Mouse (Mus musculus) cerebellum, postnatal 14 days (tissue): Measurements from ENCODE around the gene B4galt2.

Source experiments
- DNase-seq, 2 experiments: peaks; one replicate each; pipeline ENCODE4 v3.0.0; 2021; ENCODE audit warnings: mixed read lengths in 2 of 2

The B4galt2 gene

DNA sequence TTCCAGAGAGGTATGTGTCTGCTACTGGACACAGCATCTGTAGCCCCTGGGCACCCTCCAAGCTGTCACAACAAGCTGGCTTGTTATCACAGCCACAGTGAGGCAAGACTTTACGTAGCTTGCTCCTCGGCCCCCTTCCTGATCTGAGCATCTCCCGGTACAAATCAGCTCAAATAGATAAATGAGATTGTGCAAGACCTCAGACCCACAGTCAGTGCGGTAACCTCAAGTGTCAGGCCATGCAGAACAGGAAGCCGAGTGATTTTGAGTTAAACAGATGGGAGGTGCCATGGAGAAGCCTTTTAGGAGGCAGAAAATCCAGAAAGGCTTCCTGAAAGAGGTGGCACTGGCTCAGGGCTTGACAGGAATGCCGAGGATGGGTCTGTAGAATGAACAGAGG is 16.3 kb downstream of the B4galt2 start:
- no peak for DNase-seq

DNA sequence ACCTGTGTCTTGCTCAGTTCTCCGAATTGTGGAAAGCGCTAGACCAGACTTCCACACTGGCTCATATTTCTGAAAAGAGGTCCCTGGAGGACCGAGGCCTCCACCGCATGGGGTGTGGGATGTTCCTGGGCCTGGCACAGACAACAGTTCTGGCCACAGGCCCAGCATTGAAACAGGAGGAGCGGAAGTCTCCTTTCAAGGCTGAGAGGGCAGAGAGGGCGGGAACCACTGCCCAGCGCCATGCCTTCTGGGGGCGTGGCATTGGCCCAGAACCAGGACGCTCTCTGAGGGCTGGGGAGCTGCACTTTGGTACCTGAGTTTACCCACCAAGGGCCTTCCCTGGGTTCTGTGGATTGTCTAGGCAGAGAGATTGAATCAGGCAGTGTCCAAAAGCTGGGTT is 17.2 kb downstream of the B4galt2 start:
- peak in 1 of 2 experiments; percentile 59 for DNase-seq

DNA sequence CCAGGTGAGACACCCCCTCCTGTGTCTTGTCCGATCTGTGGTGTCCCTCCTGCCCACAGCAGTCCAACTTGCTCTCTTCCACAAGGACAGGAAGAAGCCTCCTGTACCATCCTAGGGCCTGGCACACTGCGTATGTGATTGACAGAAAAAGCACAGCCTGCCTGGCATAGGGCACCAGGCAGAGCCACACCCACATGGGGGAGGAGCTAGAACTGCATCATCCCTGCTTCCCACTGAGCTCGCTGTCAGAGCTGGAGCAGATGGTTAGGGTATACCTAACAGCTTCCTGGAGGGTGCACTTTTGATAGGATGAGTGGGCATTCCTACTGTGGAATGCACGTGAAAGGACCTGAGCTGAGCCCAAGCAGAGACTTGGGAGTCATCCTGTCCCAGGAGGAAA is 20.5 kb downstream of the B4galt2 start:
- DNase-seq, result peak in 1 of 2 experiments; percentile 57

DNA sequence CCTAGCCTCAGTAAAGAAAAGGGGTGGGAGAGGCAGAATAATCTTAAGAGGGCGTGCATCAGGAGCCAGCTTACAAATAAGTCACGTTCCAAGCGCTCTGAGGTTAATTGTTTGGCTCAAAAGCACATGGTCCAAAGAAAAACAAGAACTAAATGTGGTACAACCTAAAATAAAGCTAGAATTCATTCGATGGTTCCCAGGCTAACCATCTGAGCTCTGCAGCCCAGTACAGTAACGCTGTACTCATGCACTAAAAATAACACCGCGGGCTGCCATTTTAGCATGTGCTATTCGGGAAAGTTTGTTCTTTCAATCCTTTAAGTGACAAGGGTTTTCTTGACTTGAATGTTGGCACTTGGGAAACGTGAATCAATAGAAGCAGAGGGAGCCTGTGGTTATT is 22.7 kb downstream of the B4galt2 start:
- no peak for DNase-seq

DNA sequence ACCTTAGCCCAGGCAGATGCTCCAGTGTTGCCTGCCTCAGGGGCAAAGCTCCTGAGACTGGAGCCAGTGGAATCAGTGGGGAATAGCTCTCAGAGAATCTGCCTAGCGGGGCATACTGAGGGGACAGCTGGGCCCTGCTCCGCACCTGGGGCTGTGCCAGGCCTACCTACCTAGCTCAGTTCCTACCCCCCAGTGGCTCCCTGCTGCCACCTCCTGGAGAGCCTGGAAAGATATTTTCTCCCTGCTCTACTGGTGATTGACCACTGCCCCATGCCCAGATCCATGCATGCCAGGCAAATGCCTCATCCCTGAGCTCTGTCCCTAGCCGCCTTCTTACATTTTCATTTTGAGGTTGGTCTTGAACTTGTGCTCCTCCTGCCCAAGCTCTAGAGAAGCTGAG is 24.5 kb downstream of the B4galt2 start:
- peak; percentile 64 to 79 for DNase-seq

DNA sequence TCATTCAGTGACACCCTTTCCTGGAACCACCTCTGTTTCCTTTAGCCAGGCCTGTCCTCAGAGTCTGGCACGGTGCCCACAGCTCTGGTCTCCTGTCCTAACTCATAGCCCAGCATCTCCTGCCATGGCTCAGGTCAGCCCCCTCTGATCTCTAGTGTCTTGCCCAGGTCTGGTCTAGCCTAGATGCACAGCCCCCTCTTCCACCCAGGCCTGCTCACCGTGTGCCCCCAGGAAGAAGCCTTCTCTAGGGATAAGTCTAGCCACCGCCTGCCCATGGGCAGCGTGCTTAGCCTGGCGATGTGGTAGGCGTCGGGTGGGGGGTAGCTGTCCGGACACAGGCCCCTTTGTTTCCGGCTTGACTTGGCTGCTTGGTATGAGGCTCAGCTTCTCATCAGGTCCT is 28.1 kb downstream of the B4galt2 start:
- peak; percentile 43 to 65 for DNase-seq

DNA sequence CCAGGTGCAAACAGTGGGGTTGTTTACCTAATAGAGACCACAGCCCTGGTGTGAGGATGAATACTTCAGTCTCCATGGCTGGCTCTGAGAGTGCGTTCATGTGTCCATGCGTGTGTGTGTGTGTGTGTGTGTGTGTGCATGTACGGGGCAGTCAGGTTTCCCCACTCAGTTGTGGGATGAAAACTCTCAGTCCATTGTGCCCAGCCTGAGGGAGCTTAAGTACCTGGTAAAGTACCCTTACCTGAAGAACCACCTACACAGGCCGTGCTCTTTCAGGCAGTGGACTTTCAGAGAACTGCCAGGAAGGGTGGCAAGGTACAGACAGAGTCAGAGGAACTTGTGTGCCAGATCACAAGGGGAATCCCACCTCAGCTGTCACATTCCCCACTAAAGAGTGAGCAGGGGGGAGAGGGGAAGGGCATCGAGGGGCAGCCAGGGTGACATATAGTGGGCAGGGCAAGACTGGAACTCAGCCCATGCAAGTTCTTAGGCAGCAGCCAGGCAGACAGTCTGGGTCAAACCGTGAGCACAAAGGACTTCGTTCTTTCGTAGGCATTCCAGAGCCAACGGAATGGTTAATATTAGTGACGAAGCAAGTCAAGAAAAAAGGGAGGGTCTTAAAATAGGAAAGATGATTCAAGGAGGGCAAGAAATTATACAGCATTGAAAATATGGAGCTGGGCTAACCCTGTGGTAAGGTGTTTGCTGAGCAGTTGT is 31.0 kb downstream of the B4galt2 start:
- DNase-seq, result no peak

DNA sequence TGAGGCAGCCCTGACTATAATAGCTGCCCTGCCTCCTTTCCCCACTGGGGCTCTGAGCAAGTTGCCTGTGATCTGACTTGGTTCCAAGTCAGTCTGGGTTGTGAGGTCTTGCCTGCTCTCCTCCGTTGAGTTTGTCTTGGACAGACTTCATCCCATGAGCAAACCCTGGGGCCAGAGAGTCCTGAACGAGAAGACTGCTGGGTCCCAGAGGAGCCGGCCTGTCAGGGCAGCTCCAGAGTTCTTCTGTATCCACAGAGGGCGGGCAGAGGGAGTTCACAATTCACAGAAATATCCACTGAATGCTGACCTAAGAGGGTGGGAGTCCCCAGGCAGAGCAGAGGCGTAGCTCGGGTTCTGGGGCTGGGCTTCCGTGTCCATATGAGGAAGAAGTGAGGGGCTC is 32.4 kb downstream of the B4galt2 start:
- no peak for DNase-seq

DNA sequence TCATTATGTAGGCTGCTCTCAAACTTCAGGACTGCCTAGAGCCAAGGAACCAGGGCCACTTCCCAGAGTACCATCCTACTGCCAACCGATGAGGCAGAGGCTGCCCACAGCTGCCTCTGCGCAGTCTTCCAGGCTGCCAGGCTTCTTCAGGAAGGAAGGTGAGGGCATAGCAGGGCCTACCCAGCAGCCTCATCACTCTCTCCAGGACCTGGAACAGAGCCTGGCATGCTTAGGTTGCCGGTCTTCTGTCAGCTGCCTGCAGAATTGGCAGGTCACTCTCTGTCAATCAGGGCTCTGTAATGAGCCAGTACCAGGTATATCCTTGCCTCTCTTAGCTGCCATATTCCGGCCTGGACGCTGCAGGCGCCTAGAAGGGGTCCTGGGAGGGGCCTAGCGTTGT is 33.1 kb downstream of the B4galt2 start:
- peak; percentile 81 for DNase-seq

DNA sequence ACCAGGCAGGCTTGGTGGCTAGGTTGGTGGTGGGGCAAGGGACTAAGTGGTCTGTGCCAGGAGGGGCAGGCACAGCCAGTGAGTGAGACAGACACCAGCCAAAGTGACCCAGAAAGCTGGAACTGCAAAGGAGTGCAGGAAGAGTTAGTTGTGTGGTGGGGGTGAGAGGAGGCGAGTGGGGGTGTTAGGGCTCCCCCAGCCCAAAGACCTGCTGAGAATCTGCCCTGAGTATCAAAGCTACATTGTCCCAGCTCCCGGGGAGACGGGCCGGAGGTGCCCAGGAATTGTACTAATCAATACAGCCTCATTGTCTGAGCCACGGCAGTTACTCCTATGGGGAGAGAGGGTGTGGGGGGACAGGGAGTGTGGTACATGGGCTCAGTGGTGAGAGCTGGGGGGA is 33.8 kb downstream of the B4galt2 start:
- DNase-seq, result no peak

DNA sequence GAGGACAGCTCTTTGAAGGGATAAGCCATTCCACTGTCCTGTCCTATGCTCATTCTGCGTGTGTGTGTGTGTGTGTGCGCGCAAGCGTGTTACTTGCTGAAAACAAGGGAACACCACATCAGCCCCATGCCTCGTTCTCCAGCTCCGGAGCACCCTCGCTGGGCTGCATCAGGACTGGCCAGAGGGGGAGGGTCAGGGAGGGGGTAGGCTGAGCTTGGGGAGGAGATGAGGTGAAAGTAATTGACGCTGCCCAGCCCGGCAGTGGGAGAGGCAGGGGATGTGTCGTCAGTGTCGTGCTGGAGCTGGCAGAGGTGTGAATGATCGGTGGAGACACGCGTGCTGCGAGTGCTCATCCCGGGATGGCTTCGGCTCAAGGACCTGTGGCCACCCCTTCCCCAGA is 34.2 kb downstream of the B4galt2 start:
- DNase-seq, result no peak

DNA sequence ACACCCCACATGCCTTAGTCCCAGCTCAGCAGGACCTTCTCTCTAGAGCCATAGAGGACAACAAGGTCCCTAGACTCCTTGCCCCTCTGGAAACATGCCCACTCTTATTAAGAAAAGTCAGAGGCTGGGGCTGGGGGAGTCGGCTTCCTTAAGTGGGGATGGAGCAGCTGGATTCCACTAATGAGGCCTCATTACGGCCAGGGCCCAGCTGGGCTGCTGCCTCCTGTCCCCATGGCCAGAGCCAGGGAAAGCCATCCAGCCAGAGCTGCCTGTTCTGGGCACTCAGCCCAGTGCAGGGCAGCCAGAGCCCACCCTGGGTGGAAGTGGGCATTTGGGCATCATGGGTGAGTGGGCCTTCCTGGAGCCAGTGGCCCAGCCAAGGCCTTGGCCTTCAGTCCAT is 36.3 kb downstream of the B4galt2 start:
- peak; percentile 73 to 74 for DNase-seq

DNA sequence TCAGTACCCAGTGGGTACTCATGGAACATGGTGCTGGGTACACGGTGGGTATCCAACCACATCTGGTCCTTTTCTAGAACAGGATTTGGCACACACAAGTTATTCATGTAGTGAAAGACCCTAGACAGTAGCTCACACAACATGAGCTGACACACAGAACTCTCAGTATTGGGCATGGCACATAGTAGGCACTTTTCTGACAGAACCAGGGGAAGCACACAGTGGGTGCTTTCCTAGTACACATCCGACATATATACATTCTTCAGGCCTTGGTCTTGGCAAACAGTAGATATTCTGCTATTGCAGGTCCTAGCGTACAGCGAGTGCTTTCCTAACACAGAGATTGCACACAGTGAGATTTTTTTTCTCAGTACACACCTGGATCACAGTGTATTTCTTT is 37.0 kb downstream of the B4galt2 start:
- no peak for DNase-seq

DNA sequence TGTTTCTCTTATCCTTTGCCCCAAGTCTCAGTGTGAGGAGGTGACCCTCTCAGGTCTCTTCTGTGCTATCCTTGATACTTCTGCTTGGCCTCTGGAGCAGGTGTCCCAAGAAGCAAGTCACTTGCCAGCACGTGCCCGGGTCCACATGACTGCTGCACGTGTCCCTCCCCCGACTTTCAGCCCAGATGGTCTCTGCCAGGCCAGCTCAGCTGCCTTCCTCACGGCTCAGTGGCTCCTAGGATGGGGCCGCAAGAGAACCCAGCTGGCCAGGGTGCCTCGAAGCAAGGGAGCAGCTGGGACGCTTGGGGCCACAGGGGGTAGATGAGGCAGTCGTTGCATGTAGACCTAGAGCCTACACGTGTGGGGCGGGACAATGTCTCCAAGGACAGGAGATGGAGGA is 38.0 kb downstream of the B4galt2 start:
- peak in 1 of 2 experiments; percentile 44 for DNase-seq

DNA sequence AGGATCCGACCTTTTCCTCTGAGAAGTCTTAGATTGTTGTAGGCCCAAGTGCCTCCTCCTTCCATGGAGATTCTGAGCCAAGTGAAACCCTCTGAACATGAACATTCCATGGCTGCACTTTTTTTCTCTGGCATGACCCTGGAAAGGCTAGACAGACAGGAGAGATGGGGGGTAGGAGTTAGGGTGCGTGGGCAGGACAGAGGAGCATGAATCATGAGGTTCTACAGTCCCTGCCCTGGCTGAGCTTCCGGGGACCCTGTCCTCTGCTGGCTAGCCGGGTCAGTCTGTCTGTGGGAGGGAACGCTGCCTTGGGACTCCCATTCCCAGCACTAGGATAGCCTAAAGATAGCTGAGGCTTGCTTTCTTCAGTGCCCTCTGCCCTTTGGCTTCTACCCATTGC is 38.8 kb downstream of the B4galt2 start:
- no peak for DNase-seq

DNA sequence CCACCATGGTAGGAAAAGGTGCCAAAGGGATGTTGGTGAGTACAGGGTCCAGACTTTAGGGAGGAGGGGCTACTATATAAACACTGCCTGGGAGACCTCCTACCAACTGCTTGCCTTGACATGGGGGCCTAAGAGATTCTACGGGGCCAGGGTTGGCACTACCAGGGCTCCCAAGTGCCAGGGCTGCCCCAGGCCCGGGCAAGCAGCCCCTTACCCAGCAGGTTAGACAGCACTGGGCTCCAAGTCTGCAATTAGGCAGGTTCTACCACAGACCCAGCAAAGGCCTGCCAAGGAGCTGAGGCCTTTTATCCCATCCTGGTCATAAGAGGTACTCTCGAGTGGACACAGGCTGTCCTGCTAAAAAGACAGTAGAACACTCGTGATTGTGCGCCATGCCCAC is 40.2 kb downstream of the B4galt2 start:
- DNase-seq, result peak; percentile 53 to 71

DNA sequence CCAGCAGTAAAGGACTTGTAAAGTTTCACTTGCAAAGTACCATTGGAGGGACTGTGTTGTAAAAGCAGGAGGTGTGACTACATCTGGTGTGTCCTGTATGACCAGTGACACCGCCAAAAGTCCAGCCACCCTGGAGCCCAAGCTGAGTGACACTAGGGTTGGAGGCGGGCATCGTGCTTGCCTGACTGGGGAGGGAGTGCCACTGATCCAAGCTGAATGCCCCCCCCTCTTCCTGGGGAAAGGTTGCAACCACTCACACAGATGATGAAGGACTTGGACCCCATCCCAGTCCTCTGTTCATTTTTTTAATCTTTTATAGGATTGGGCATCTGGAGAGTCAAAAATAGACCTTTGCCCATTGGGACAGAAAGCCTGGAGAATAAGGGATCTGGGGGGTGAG is 41.7 kb downstream of the B4galt2 start:
- no peak for DNase-seq

DNA sequence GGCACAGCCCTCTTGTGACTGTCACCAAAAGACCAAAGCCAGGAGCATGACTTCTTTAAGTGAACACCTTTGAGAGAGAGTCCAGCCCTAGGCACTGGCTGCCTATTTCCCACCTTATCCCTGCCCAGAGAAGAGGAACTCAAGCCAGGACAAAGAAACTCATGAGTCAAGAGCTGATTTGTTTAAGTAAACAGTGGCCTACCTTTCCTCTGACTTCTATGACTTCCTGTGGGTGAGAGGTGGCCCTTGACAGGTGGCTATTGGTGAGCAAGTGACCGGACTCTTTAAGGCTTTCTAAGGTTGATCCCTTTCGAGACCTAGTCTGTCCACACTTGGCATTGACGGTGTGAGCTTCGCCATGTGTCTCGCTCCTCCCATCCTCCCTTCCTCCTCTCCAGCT is 42.5 kb downstream of the B4galt2 start:
- DNase-seq, result no peak

DNA sequence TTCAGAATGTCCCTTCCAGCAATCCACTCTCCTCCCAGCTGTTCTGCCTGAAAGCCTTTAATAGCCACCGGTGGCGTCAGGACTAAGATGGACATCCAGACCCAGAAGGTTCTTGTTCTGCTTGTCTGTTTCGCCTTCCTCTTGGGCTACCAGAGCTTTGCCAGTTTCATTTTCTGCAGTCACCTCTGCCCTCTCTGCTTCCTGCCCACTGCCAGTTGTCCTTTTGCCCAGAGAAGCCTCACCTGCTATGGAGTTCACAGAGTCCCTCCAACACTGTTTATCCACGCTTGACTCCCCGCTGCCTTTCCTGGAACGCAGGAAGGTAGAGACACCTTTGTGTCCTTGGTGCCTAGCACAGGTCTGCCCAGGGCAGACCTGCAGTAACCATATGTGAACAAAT is 43.9 kb downstream of the B4galt2 start:
- DNase-seq, result no peak

DNA sequence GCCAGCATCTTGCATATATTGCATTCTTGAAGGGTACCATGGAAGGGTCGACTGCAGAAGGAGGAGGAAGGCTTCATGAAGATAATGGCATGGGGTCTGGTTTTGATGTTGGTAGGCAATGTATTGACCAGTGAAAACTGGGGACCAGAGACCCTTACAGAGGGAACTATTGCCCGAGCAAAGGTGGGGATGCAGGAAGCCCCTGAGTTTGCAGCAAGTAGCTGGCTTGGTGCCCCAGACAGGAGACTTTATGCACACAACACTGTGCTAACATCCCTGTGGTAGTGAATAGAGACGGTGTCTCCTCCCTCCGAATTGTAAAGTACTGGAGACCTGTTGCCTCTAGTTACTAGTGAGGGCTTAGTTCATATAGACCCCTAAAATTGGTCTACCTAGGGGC is 46.0 kb downstream of the B4galt2 start:
- DNase-seq, result no peak

DNA sequence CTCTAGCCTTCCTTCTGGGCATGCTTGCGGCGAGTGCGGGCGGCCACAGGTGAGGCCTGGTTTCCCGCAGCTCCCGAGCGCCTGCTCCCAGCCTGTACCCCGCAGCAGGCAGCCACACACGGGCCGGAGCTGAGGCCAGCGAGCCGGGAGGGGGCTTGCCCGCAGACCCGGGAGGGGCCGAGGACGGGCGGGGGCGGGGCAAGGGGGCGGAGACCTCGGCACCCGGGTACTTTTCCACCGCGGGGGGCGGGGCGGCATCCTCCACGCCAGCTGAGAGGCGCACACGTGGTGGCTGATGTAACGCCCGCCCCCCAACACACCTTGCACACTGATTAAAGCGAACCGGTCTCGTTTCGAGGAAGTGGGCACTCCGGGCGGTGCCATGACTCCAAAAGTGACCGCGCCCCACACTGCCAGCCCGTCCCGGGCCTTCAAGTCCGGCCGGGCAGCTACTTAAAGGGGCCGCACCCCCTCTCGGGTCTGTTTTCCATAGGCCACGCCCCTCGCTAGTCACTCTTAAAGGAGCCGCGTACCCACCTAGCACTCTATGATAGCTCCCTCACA is 47.0 kb downstream of the B4galt2 start:
- peak; percentile 86 to 88 for DNase-seq

DNA sequence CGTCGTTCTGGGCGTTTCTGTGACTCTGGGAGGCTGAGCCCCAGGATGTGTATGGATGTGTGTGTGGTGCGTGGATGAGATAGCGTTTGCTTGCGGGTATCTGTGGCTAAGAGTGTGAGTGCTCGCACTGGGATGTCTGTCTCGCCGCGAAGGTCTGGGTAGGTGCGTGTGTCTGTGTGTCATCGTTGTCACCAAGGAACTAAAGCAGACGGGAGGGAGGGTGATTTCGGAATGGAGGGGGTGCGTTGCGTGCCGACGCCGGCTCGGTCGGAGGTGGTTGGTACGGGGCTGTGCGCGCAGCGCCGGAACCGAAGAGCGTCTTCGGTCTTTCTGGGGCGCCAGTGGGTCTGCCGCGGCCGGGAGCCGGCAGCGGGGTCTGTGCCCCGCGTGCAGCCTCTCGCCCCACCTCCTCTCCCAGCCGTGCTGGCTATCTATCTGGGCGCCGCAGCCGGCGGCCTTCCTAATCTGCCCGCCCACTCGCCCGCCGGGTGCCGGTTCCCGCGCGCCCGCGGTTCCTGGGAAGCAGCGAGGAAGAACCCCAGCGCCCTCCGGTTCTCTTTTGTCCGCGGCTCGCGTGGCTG is 47.7 kb downstream of the B4galt2 start:
- DNase-seq, result peak in 1 of 2 experiments; percentile 51

DNA sequence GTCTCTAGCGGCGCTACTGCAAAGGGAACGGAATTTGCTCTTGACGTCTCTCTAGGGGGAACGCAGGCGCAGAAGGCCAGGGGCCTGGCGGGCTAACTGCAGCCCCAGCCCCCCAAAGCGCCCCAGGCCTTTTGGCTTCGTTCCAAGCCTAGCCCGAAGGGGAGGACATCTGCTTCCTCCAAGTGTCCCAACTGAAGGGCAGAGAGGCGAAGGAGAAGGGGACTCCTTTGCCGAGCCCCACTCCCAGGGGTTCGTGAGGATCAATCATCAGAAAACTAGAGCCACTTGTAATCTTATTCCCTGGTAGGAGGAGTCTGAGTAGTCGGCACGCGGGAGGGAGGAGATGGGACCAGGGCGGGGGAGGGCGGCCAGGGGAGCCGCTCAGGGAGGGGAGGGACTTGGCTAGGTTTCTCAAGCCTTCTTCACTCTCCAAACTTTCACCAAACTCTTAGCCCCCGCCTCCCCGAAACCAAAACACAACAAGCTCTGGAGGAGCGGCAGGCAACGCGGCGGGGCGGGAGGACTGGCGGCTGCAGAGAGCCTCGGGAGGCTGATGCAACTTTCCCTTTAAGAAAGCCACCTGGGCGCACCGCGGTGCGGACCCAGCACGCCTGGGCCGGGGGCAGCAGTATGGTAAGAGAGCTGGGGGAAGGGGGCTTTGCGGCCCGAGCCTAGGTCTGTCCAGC is 48.3 kb downstream of the B4galt2 start:
- peak; percentile 60 to 63 for DNase-seq

DNA sequence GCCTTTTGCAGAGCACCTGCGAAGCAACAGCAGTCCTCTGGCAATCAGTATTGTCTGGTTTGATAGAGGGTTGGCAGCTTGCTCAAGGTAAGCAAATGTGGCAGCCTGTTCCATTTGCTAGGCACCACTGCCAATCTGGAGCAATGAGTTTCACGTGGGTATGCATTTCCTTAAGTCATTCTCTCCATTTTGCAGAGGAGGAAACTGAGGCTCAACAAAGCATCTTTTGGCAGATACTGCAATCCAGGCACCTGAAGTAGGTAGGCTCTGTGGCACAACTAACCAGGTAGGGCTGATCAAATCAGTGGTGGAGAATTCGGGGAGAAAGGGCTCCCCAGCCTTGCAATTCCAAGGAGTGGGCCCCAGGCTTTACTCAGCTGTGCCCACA is 48.8 kb downstream of the B4galt2 start, which contains the start of gene Slc6a9:
Gene Slc6a9, plus strand, starts transcription at position 50 of the 388 bp plus-strand sequence.
- no peak for DNase-seq
